Mouse (Mus musculus): ENCODE measurements around the gene Tcf20.

Gene Tcf20

DNA sequence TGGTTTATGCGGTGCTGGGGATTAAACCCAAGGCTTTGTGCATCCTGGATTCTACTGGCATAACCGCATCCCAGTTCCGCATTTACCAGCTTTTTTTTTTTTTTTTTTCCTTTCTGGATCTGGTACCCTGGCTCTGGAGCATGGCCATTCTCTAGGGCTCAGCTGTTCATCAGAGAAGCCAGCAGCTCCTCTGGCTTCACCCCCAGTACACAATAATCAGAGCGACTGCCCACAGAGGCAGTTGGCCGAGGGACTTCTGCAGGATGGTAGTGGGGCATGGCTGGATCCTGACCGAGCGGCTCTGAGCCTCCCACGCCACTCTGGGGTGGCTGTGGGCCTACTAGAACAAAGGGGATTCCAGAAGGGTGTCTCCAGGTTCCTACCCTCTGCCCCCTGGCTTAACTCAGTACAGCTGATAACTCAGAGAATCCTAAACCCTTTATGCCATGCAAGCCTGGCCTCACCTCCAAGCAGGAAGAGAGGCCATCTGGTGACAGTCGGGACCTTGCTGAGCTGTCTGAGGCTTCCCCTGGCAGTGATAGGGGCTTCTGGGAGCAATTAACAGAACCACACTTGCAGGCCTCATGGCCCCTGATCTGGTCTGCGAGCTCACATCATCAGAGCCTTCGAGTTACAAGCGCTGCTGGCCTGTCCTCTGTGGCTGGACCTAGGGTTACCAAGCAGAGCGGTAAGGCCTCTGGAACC is 4.6 kb upstream of the Tcf20 start:
- WGBS = 80% methylated on average over 13 of the region's 13 CpGs

- whole genome bisulfite sequencing = 82% methylated on average over 6 of the region's 6 CpGs
These were observed 1.6 kb upstream of the Tcf20 start for GRCm38 (mm10) chr15:82989190-82989704.

GRCm38 (mm10) chr15:82987014-82987731 is 499 bp downstream of the Tcf20 start:
- 1% methylated on average over 38 of the region's 38 CpGs for WGBS

GRCm38 (mm10) chr15:82984574-82984973 is 3.1 kb downstream of the Tcf20 start:
- 67% methylated on average over 7 of the region's 7 CpGs for WGBS

DNA sequence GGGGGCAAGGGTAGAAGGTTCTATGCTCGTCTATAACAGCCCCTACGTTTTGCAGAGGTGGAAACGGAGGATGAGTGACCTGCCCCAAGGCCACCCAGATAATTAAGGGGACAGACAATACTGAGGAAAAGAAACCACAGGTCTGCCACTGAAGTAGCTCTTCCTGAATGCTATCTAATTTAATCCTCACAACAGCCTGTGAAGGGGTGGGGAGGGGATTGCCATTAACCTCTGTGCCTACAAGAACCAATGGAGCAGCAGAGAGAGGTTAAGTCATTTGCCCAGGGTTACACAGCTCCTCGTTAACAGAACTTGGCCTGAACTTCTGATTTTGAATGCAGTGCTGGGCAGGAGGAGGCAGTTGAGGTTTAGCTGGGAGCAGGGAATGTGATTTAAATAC is 3.6 kb downstream of the Tcf20 start:
- WGBS = 52% methylated on average over 4 of the region's 4 CpGs

DNA sequence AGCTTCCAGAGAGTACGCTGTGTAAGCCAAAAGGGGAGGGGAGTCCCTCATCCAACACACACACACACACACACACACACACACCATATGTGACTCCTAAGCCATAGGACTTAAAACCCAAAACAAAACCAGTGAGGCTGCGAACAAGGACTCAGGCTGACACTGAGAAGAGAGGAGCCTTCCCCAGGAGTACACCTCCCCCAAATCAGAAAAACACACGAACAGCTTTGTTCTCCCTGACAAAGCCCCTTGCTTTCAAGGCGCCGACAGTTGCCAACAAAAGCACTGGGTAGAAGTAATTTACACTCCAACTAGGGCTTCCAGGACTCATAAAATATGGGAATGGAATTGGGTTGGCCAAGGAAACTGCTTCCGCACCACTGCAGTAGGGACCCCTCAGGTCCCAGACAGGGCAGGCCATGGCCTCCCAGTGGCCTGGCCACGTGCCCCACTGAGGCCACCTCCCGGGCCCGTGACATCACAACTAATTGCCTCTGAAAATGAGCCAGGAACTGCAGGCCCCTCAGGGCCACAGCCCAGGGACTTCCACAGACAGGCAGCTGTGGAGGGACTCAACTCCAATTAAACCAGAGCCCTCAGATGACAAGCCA is 4.2 kb downstream of the Tcf20 start:
- 34% methylated on average over 9 of the region's 9 CpGs for whole genome bisulfite sequencing

GRCm38 (mm10) chr15:82982724-82983415 is 4.8 kb downstream of the Tcf20 start:
- 17% methylated on average over 18 of the region's 18 CpGs for WGBS

DNA sequence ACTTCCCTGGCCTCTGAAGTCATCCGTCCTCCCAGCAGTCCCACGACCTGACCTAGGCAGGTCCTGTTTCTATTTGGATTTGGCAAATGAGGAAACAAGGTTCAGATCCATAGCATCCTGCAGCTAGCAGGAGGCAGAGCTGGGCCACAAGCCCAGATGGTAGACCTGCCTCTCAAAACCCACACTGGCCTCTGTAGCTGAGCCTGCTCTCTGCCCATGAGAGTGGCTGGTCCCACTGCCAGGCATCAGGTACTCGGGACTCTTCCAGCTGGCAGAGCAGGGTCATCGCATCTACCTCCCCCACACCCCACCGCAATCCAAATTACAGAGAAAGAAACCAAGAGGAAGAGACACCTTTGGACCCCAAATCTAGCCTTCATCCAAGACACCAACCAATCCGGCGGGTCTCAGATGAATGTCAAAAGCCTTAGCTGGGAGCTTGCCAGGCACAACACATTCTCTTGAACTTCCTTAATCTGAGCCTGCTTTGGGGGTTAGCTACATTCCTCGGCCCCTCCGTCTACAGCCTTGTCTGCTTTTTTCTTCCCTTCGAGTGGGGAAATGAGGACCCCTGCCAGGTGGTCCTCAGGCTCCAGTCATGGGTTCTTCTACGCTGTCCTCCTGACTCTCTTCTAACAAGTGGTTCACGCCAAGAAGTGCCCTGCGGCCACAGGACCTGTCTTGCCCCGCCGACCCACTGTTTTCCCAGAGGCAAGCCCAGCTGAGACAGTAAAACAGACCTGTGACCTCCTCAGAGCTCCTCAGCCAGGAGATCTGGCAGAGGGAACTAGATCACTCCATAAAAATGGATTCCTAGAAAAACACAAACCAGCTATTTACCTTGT is 5.8 kb downstream of the Tcf20 start:
- 55% methylated on average over 15 of the region's 15 CpGs for WGBS

GRCm38 (mm10) chr15:82979531-82979930 is 8.1 kb downstream of the Tcf20 start:
- WGBS = 93% methylated on average over 1 of the region's 1 CpGs

- 78% methylated on average over 1 of the region's 1 CpGs for WGBS
These were observed 13.2 kb downstream of the Tcf20 start for GRCm38 (mm10) chr15:82974471-82974870.

GRCm38 (mm10) chr15:82969206-82969721 is 18.4 kb downstream of the Tcf20 start:
- 78% methylated on average over 6 of the region's 6 CpGs for WGBS

- WGBS = 6% methylated on average over 22 of the region's 22 CpGs
These were observed 19.2 kb downstream of the Tcf20 start for GRCm38 (mm10) chr15:82968449-82968848.

GRCm38 (mm10) chr15:82967947-82968346 is 19.7 kb downstream of the Tcf20 start:
- WGBS = 49% methylated on average over 6 of the region's 6 CpGs

DNA sequence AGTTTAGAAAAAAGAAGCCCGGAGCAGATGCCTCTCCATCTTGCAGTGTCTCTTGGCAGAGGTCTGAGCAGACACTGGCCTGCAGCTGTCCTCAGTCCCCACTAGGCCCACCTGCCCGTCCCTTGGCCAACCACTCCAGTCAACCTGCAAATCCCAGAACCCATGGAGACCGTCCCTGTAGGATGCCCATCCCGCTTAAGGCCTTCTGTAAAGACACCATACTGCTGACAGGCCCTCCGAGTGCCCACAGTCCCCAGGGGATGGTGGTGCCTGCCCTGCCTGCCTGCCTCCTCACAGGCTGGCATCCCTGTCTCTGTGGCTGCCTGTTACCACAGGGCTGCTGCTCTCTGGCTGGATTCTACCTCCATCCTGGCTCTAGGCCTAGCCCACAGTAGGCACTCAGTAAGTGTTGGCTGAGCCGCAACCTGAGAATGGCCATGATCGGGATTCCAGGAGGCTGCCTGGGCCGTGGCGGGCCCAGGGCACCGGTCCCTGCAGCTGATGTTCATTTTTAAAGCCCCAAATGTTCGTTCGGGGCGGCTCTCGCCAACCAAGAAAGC is 23.3 kb downstream of the Tcf20 start:
- 63% methylated on average over 14 of the region's 14 CpGs for WGBS

- 25% methylated on average over 49 of the region's 82 CpGs for WGBS
These were observed 24.0 kb downstream of the Tcf20 start for GRCm38 (mm10) chr15:82963556-82964156.

GRCm38 (mm10) chr15:82963090-82963489 is 24.6 kb downstream of the Tcf20 start:
- 4% methylated on average over 39 of the region's 39 CpGs for WGBS

GRCm38 (mm10) chr15:82962536-82962935 is 25.1 kb downstream of the Tcf20 start:
- 31% methylated on average over 4 of the region's 4 CpGs for WGBS

DNA sequence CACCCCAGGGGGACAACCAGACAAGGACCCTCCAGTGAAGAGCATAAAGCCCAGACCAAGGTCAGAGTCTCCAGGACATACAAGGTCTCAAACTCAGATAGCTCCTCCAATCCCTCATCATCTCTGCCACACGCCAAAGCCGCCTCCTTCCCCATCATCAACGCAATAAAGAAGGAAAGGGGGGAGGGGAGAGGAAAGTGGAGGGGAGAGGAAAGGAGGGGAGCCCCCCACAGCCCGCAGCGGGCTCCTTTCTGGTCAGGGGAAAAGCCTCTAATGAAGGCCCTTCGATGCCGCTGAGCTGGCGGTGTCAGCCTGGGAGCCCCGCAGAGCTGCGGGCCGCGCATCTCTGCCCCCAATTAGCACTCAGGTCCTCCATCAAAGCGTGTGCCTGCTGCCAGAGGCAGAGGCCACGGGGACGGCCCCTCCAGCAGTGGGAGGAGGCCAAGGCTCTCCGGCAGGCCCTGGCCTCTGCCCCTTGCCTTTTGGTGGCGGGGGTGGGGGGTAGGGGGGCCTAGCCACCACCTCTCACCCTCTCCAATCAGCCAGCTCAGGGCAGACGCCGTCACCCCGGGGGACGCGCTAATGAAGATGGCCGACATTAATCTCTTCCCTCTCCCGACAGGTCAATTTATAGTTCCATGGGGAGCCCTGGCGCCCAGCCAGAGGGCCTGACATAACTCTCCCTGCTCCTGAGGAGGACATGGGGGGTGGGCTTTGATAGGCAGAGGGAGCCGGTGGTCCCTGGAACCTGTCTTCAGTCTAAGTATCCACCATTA is 26.7 kb downstream of the Tcf20 start:
- WGBS = 7% methylated on average over 26 of the region's 26 CpGs

DNA sequence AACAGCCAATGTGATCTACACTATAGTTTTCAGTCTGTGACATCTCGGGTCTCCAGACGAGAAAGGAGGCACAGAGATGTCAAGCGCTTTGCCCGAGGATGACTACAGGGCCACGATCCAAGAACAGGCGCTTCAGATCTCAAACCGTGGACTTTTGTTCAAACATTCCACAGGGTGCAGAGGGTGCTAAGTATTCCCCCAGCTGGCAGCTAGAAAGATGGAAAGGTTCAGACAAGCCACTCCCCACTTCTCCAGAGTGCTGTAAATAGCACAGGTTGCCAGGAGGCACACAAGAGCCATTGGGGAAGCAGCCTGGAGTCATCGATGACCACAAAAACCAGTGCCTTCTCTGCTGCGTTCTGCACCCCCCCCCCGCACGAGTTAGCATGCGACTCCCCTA is 28.5 kb downstream of the Tcf20 start:
- 39% methylated on average over 12 of the region's 12 CpGs for WGBS

Measured in cerebral cortex, adult 2 months (tissue).